Mouse (Mus musculus) fibroblast of lung, adult 2 months (primary cell): Measurements from ENCODE around the gene Slc27a5.

Experiments
- DNase-seq: peaks from one replicate; pipeline ENCODE4 v3.0.0-alpha.2; 2011; ENCODE audit warnings: low read depth

Gene Slc27a5

DNA sequence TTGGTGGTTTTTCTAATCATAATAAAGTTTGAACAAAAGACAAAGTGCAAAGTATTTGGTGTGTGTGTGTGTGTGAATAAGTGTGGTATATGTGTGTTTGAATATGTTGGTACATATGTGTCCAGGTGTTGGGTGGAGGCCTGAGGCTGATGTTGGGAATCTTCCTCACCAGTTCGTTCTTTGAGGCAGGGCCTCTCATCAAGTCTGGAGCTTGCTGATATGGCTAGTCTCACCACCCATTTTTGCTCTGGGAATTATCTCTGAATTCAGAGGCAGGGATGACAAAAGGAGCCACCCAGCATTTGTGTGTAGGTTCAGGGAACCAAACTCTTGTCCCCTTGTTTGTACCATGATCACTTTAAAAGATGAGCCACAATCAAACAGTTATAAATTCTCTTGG is 12.3 kb downstream of the Slc27a5 start:
- no peak for DNase-seq

- DNase-seq, result no peak
These were observed 17.7 kb downstream of the Slc27a5 start for GRCm38 (mm10) chr7:12980291-12980690.

GRCm38 (mm10) chr7:12979776-12980175 is 18.2 kb downstream of the Slc27a5 start:
- no peak for DNase-seq

DNA sequence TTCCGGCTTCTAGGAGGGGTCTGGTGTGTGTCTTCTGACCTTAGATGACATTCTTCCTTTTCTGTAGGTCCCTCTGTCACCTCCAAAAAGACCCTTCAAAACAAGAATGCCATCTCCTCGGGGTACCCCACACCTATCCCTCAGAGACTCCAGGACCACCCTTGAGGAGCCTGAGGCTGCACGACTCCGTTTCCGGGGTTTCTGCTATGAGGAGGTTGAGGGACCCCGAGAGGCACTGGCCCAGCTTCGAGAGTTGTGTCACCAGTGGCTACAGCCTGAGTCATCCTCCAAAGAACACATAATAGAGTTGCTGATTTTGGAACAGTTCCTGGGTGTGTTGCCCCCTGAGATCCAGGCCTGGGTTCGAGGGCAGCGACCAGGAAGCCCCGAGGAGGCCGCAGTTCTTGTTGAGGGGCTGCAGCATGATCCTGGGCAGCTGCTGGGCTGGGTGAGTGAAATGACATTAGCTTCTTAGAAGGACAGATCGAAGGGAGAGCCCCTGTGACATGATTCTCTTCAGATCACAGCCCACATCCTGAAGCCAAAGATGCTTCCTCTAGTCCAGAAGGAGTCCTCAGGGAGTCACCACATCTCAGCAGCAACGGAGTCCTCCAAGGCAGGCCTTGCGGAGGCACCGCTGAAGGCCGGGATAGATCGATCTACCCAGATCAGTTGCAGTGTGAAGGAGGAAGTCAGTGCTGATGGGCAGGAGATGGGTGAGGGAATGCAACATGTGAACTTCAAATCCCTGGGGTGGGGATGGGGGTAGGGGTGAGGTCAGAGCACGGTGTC is 18.9 kb downstream of the Slc27a5 start:
- DNase-seq, result no peak

DNA sequence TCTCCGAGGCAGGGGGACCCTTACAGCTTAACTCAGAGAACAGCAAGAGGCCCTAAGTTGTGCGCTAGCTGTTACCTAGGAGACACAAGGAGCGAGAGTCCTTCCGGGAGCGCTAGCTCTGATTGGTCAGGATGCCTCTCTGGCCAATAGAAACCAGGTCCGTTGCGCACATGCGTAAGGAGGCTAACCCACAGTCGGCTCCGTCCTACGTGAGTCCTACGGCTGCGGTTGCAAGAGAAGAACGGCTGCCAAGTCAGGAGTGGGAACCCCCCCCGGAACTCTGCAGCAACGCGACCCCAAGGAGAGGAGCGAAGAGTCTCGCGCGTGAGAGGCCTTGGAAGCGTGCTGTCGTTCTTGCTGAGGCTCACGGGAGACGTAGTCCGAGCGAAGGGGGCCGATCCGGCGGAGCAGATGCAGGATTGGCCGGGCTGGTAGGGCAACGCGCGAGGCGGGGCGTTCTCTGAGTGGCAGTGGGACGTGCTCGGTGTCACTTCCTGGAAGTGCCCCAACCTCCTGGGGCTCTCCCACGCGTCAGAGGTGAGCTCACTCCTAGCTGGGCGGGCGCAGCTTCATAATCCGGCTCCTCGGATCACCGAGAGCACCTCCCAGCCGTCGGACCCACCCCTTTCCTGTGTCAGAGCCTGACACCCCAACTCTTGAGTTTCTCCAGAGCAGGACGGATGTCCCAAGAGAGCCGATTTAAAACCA is 20.2 kb downstream of the Slc27a5 start, which contains the start of gene Zfp446:
Gene Zfp446 (plus strand): TSS at position 167 of the 708 bp plus-strand sequence.
- peak; percentile 98 for DNase-seq

DNA sequence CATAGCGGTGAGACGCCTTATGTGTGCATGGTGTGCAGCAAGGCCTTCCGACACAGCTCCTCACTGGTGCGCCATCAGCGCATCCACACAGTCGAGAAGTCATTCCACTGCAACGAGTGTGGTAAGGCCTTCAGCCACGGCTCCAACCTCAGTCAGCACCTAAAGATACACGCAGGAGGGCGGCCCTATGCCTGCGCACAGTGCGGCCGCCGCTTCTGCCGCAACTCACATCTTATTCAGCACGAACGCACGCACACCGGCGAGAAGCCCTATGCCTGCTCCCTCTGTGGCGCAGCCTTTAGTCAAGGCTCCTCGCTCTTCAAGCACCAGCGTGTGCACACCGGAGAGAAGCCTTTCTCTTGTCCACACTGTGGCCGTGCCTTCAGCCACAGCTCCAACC is 27.1 kb downstream of the Slc27a5 start:
- DNase-seq, result no peak

GRCm38 (mm10) chr7:12966104-12966845 is 31.7 kb downstream of the Slc27a5 start:
- no peak for DNase-seq

DNA sequence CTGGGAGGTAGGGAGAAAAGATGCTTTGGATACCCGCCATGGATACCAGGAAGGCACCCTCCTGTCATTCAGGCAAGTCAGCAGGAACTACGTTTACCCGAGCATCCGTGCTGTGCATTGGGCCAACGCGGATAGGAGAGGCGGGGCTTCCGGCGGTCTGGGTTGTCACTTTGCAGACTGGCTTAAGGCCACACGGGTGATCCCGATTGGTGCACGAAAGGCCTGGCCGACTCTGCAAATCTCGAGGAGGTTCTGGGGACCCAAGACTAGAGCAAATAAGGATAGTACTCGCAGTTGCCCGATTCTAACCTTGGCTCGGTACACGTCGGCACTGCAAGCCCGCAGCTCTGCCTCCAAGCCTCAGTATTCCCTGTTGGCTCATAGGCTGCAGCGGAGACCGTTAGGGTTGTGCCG is 32.3 kb downstream of the Slc27a5 start, which contains the start of gene Zfp324:
Gene Zfp324 (plus strand): TSS at position 161 of the 414 bp plus-strand sequence.
- DNase-seq, result peak; percentile 81

DNA sequence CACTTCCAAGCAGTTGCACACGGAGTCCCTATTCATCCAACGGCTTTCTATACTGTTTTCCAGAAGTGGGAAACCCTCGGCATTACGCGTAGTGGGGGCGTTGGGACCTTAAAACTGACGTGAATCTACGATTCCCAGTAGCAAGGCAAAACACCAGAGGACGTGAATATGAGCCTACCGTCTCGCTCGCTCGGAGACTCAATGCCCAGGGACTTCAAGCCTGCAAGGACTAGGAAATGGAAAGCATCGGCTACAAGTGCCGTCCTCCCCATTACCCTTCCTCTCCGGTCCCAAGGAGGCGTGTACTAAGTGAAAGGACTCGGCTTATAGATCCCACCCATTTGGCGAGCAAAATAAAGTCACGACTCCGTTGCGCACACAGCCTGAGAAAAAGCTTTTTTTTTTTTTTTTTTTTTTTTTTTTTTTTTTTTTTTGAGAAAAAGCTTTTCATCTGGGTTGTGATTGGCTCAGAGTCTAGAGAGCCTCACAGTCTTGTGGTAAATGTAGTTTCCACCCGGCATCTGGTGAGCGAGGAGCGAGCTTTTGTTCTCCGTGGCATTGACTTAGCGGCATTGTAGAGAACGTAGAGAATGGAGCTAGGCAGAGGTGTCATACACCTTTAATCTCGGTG is 36.4 kb downstream of the Slc27a5 start:
- DNase-seq, result peak; percentile 60

DNA sequence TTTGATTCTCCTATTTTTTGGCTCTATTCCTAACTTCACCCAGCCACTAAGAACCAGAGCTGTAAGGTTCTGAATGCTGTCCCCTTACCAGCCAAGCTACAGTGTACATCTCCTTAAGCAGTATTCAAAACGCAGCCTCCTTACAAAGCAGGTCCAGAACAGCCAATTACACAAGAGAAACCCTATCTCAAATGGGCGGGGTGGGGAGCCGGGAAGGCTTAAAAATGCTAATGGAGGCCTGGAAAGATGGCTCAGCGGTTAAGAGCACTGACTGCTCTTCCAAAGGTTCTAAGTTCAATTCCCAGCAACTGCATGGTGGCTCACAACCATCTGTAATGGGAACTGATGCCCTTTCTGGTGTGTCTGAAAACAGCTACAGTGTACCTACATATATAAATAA is 38.3 kb downstream of the Slc27a5 start:
- DNase-seq, result no peak

DNA sequence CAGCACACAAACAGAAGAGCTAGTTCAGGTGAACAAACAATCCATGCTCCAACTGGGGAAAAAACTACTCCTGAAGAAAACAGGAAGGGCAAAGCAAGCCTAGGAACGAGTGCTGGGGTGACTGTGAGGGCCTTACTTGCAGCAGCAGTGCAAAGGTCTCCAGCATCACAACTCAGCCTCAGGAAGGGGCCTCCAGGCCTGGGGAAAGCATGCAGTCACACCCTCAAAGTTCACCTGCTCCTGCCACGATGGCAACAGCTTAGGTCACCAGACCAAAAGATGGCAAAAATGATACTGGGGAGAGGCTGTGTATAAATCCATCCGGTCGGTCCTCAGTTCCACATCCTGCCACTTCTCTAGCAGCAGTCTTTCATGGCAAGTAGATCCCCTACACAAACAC is 39.0 kb downstream of the Slc27a5 start:
- no peak for DNase-seq

GRCm38 (mm10) chr7:12957511-12957910 is 40.5 kb downstream of the Slc27a5 start:
- DNase-seq, result no peak

- no peak for DNase-seq
These were observed 43.1 kb downstream of the Slc27a5 start for GRCm38 (mm10) chr7:12954896-12955295.

GRCm38 (mm10) chr7:12949872-12950229 is 48.1 kb downstream of the Slc27a5 start:
- DNase-seq, result no peak

- peak; percentile 99 for DNase-seq
These were observed 48.7 kb downstream of the Slc27a5 start for GRCm38 (mm10) chr7:12949032-12949871.

GRCm38 (mm10) chr7:12943488-12943887 is 54.5 kb downstream of the Slc27a5 start:
- DNase-seq, result no peak

DNA sequence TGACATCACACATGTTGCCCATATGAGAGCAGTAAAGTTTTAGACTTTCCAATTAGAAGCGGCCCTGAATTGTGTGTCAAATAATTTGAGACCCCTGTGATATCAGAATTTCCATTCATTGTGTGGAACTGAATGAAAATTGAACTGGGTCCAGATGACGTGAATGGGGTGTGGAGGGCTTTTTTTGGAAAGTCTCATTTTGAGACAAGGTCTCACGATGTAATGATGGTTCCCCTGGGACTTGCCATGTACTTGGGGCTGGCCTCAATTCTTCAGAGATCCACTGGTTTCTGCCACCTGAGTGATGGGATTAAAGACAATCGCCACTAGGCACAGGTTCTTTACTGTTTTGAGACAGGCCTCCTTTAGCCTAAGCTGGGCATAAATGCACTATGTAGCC is 57.4 kb downstream of the Slc27a5 start:
- no peak for DNase-seq
